Mouse (Mus musculus) midbrain, embryonic 13.5 days (tissue): ENCODE measurements around the gene A1cf. TPM values are rescaled to one million over a fixed set of nuclear protein-coding genes. Genes with fewer than 3 reads are reported as not detected.

Experiments
- ATAC-seq: fragments of 200-750 bp; cut with Nextera tagmentation; 2 replicates; pipeline ENCODE4 v1.8.0; 2017; ENCODE audit warnings: mild to moderate bottlenecking, moderate TSS enrichment, moderate library complexity
- H3K27ac ChIP-seq: fragments of 300-500 bp; sonication (generic); 2 replicates; pipeline ENCODE4 v1.5.1; 2015; ENCODE audit warnings: inconsistent platforms, mild to moderate bottlenecking, moderate library complexity
- H3K27me3 ChIP-seq: fragments of 300-500 bp; sonication (generic); 2 replicates; pipeline ENCODE4 v1.6.1; 2015; ENCODE audit warnings: mild to moderate bottlenecking, inconsistent platforms
- H3K36me3 ChIP-seq: fragments of 300-500 bp; sonication (generic); 2 replicates; pipeline ENCODE4 v1.6.1; 2015; ENCODE audit warnings: mild to moderate bottlenecking, inconsistent platforms
- H3K4me1 ChIP-seq: fragments of 300-500 bp; sonication (generic); replicated peaks from 2 replicates; pipeline ENCODE4 v1.6.1; 2015; ENCODE audit warnings: inconsistent platforms
- H3K4me2 ChIP-seq: fragments of 300-500 bp; sonication (generic); replicated peaks from 2 replicates; pipeline ENCODE4 v1.6.1; 2015; ENCODE audit warnings: moderate library complexity, mild to moderate bottlenecking, inconsistent platforms
- H3K4me3 ChIP-seq: fragments of 300-500 bp; sonication (generic); replicated peaks from 2 replicates; pipeline ENCODE4 v1.5.1; 2015; ENCODE audit warnings: mild to moderate bottlenecking, inconsistent platforms
- H3K9ac ChIP-seq: fragments of 300-500 bp; sonication (generic); replicated peaks from 2 replicates; pipeline ENCODE4 v1.6.1; 2015; ENCODE audit warnings: mild to moderate bottlenecking, inconsistent platforms
- H3K9me3 ChIP-seq: fragments of 300-500 bp; sonication (generic); 2 replicates; pipeline ENCODE4 v1.6.1; 2016; ENCODE audit warnings: mild to moderate bottlenecking, inconsistent platforms
- WGBS: fragments of 180-500 bp; shearing (Covaris S2); methylation state at CpG from one replicate; pipeline ENCODE4 v1.1.7; 2015; 5-methylcytosine and 5-hydroxymethylcytosine counted together
- polyA plus RNA-seq: library from polyadenylated mRNA; unstranded; fragments of >200 nt; fragmentation: Nextera tagmentation; extraction: Ambion mirVana; gene quantifications from 2 replicates; pipeline ENCODE4 v1.2.1, GENCODE M21; 2015

Gene A1cf
- polyA plus RNA-seq, 1 experiment from 2014 or later = not detected

DNA sequence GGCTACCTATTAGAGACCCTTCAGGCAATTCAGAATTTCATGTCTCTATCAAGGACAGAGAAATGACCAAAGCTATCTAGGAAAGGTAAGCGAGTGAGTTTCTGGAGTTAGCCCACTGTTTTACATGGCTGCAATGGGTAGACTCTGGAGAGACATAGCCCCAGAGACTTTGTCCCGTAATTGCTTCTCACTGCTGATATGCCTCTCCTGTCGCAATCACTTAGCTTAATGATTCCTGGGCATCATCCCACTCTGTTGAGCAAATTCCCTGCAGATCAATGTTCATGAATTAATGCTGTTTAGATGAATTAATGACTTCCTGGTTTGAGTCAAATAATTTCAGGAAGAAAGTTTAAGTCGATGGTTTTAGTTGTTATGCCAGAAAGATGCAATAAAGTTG lies 86.1 kb downstream of the A1cf start:
- ATAC-seq = no peak
- WGBS = 88% methylated on average over 4 of the region's 4 CpGs
- no peaks in the 10 kb centered on the region for H3K27me3 ChIP-seq
- H3K4me1 ChIP-seq = no peaks in the 10 kb centered on the region
- no peaks in the 10 kb centered on the region for H3K9me3 ChIP-seq
- H3K36me3 ChIP-seq = no peaks in the 10 kb centered on the region
- H3K27ac ChIP-seq = no peak overlapping the region
- no peak overlapping the region for H3K4me3 ChIP-seq
- no peak overlapping the region for H3K9ac ChIP-seq
- H3K4me2 ChIP-seq = no peak overlapping the region

- 81% methylated on average over 2 of the region's 2 CpGs for WGBS
- H3K4me3 ChIP-seq = no peak overlapping the region
- no peak overlapping the region for H3K4me2 ChIP-seq
- H3K9me3 ChIP-seq = no peaks in the 10 kb centered on the region
- no peaks in the 10 kb centered on the region for H3K36me3 ChIP-seq
- H3K4me1 ChIP-seq = no peaks in the 10 kb centered on the region
- H3K9ac ChIP-seq = no peak overlapping the region
- H3K27ac ChIP-seq = no peak overlapping the region
- no peak for ATAC-seq
- no peaks in the 10 kb centered on the region for H3K27me3 ChIP-seq
Observed at GRCm38 (mm10) chr19:31956359-31956758, 87.8 kb downstream of the A1cf start.

DNA sequence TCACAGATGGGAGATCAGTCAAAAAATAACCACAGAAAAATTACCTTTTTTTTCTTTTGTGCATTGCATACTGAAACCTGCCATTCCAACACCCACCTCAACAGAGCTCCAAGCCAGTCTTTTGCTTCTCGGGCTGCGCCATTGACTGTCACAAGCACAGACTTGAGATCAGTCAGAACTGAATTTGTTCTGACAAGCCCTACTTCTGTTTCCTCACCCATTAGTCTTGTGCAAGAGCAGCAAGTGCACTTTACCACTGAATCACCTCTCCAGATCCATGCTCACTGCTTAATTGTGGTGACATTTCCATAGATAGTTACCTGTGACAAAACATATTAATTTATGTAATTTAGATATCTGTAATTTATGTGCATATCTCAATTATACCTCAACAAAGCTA lies 91.9 kb downstream of the A1cf start:
- ATAC-seq = no peak
- Histone ChIP-seq H3K27me3 (no peaks in the 10 kb centered on the region), H3K9ac (no peak overlapping the region), H3K36me3 (no peaks in the 10 kb centered on the region), H3K9me3 (no peaks in the 10 kb centered on the region), H3K27ac (no peak overlapping the region), H3K4me3 (no peak overlapping the region), H3K4me2 (no peak overlapping the region), H3K4me1 (no peaks in the 10 kb centered on the region)
- 95% methylated on average over 2 of the region's 2 CpGs for WGBS

DNA sequence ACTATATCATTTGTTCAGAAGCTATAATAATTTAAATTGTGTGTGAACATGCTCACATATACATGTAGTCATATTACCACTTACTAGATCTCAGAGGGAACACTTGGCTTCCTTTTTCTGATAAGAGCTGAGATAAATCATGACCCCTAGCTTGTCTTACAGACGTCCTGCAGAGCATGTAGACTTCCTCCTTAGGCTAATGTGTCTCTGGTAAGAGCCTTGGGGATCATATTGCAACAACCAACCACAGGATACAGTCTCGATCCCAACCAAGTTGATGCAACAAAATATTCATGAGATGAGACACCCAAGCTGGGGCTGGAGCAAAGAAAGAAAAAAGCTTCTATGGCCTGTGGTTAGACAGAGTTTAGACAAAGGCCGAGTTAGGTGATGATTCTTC lies 94.6 kb downstream of the A1cf start:
- H3K4me2 ChIP-seq = no peak overlapping the region
- H3K9ac ChIP-seq = no peak overlapping the region
- H3K4me3 ChIP-seq = no peak overlapping the region
- H3K9me3 ChIP-seq = no peaks in the 10 kb centered on the region
- ATAC-seq = no peak
- no peak overlapping the region for H3K27ac ChIP-seq
- no peaks in the 10 kb centered on the region for H3K4me1 ChIP-seq
- H3K36me3 ChIP-seq = no peaks in the 10 kb centered on the region
- WGBS = 81% methylated on average over 3 of the region's 3 CpGs
- H3K27me3 ChIP-seq = no peaks in the 10 kb centered on the region

DNA sequence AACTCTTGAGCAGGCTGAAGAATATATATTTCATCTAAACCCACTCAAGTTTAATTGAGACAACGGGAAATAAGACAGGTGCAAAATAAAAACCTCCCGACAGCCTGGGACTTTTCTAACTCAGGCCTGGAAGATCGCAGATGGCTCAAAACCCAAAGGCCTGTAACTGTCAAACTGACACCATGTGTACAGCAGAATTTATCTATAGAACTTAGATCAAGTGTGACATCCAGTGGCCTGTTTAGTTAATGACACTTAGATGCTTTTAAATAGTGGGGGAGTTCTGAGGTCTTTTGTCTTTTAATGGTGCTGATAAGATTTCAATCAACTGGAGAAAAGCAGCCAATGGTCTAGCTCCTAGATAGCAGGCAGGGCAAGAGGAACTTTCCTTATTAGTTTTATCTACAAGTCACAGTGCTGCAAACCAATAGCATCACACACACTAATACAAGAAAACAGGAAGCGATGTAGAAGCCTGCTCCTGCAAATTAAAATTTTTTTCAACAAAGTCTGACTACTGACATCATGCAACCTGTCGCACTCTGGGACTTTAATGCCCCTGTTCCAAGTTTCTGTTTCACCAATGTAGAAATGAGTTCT lies 99.5 kb downstream of the A1cf start:
- Histone ChIP-seq H3K4me1 (no peaks in the 10 kb centered on the region), H3K9ac (no peak overlapping the region), H3K36me3 (no peaks in the 10 kb centered on the region), H3K27me3 (0 out of 2 replicates have a peak, but pooled peaks cover 3% of the 10 kb centered on the region), H3K4me3 (no peak overlapping the region), H3K4me2 (no peak overlapping the region), H3K27ac (no peak overlapping the region), H3K9me3 (no peaks in the 10 kb centered on the region)
- 71% methylated on average over 5 of the region's 5 CpGs for WGBS
- no peak for ATAC-seq

DNA sequence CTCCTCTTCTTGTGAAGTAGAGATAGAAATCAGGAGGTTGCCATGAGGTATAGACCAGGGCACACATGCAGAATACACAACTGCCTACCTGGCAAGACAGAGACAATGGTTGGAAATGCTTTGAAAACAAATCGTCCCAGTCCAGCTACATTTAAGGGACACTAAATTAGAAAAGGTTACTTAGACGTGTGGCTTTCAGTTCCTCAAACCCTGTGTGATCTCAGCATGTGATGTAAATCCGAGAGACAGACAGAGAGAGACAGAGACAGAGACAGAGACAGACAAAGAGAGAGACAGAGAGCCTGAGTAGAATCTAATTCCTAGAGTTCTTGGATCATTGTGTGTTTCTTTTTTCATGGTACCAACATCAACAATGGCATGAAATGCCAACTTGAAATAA lies 102.8 kb downstream of the A1cf start:
- Histone ChIP-seq H3K4me2 (no peak overlapping the region), H3K27ac (no peak overlapping the region), H3K27me3 (0 out of 2 replicates have a peak, but pooled peaks cover 3% of the 10 kb centered on the region), H3K9ac (no peak overlapping the region), H3K9me3 (no peaks in the 10 kb centered on the region), H3K36me3 (no peaks in the 10 kb centered on the region), H3K4me3 (no peak overlapping the region), H3K4me1 (no peaks in the 10 kb centered on the region)
- ATAC-seq = no peak
- WGBS = 53% methylated on average over 3 of the region's 3 CpGs

GRCm38 (mm10) chr19:31971998-31972397 lies 103.4 kb downstream of the A1cf start:
- no peak overlapping the region for H3K4me3 ChIP-seq
- no peaks in the 10 kb centered on the region for H3K9me3 ChIP-seq
- no peak overlapping the region for H3K4me2 ChIP-seq
- H3K27ac ChIP-seq = no peak overlapping the region
- WGBS = 14% methylated on average over 6 of the region's 6 CpGs
- H3K4me1 ChIP-seq = no peaks in the 10 kb centered on the region
- no peaks in the 10 kb centered on the region for H3K36me3 ChIP-seq
- ATAC-seq = peak; percentile 91
- 0 out of 2 replicates have a peak, but pooled peaks cover 3% of the 10 kb centered on the region for H3K27me3 ChIP-seq
- no peak overlapping the region for H3K9ac ChIP-seq

DNA sequence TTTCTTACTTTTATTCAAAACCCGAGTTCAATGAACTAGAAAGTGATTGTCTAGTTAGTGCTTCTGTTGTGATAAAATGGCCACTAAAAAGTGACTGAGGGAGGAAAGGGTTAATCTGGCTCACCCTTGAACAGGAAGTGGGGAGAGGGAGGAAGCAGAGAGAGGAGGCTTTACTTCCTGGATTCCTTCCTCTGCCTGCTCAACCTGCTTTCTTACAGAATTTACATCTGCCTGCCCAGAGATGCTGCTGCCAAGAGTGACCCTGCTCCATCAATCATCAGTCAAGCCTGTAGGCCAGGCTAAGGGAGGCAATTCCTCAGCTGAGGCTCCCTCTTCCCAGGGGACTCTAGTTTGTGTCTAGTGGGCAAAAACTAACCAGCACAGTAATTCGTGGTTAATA lies 107.3 kb downstream of the A1cf start:
- Histone ChIP-seq H3K9me3 (no peaks in the 10 kb centered on the region; the same call in 1 of the 2 replicates), H3K4me3 (no peak overlapping the region), H3K27me3 (0 out of 2 replicates have a peak, but pooled peaks cover 2% of the 10 kb centered on the region), H3K4me1 (no peaks in the 10 kb centered on the region), H3K27ac (no peak overlapping the region), H3K4me2 (no peak overlapping the region), H3K9ac (no peak overlapping the region), H3K36me3 (no peaks in the 10 kb centered on the region)
- 80% methylated on average over 2 of the region's 2 CpGs for WGBS
- ATAC-seq = no peak

DNA sequence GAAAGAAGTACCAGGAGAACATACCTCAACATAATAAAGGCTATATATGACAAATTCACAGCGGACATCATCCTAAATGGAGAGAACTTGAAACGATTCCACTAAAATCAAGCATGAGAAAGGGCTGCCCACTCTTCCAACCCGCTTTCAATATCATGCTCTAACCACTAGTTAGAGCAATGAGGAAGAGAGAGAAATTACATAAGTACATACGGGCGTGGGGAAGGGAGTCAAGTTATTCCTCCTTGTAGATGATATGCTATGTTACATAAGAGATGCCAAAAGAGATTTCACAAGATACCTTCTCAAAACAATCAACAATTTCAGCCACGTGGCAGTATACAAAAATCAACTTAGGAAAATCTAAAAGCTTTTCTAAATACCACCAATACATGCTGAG lies 122.5 kb downstream of the A1cf start:
- Histone ChIP-seq H3K9ac (no peak overlapping the region), H3K27ac (no peak overlapping the region), H3K27me3 (no peaks in the 10 kb centered on the region), H3K9me3 (no peaks in the 10 kb centered on the region), H3K4me2 (no peak overlapping the region), H3K4me3 (no peak overlapping the region), H3K4me1 (no peaks in the 10 kb centered on the region), H3K36me3 (no peaks in the 10 kb centered on the region)
- ATAC-seq = no peak
- 95% methylated on average over 6 of the region's 6 CpGs for WGBS

- Histone ChIP-seq H3K4me1 (no peaks in the 10 kb centered on the region), H3K4me3 (no peak overlapping the region), H3K27me3 (no peaks in the 10 kb centered on the region), H3K27ac (no peak overlapping the region), H3K4me2 (no peak overlapping the region), H3K9me3 (no peaks in the 10 kb centered on the region), H3K36me3 (no peaks in the 10 kb centered on the region), H3K9ac (no peak overlapping the region)
- 94% methylated on average over 3 of the region's 3 CpGs for WGBS
- ATAC-seq = no peak
Observed at GRCm38 (mm10) chr19:31996916-31997315, 128.4 kb downstream of the A1cf start.

Other genes starting within 250 kb of the A1cf start
- 3.3 and 3.7 TPM in 2 replicates for gene Prkg1, start 103.7 kb upstream of the A1cf start, polyA plus RNA-seq
- 0.40 and 0.77 TPM in 2 replicates for gene Asah2, start 239.4 kb downstream of the A1cf start, polyA plus RNA-seq